Mouse (Mus musculus): ENCODE data around the gene Prrc2a. TPM values are rescaled to one million over a fixed set of nuclear protein-coding genes. Genes with fewer than 3 reads are reported as not detected.

Prrc2a gene
- polyA plus RNA-seq, 2 experiments: 33.4 to 61.4 TPM

DNA sequence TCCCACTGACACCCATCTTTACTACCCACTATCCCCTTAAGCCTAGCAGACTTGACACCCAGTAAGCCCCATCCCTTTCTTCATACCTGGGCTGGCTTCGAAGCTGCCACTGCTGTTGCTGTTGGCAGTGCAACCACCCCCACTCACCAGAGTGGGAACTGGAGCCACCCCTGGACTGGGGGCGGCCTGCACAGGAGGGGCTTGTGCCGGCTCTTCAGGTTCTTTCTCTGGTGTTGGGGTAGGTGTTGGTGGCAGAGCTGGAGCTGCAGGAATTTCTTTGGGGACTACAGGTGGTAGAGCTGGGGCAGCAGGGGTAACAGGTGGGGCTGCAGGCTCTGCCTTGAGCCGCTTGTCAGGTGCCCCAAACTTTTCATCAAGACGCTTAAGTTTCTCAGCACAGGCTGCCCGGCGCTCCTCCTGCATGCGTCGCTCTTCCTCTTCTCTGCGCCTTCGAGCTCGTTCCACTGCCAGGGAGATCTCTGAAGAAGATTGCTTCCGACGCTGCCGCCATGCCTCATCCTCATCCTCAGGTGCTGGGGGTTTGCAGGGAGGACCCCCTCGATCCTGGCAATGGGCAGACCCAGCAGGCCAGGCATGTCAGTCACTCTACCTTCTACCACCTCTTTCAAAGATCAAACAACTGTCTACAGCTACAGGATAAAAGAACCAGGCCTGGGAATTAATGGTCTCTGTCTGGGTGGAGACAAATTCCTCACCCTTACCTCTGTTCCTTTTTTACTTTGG is 5.7 kb downstream of the Prrc2a start:
- 87% methylated on average over 16 of the region's 16 CpGs for WGBS (ENCODE audit: insufficient replicate concordance)

DNA sequence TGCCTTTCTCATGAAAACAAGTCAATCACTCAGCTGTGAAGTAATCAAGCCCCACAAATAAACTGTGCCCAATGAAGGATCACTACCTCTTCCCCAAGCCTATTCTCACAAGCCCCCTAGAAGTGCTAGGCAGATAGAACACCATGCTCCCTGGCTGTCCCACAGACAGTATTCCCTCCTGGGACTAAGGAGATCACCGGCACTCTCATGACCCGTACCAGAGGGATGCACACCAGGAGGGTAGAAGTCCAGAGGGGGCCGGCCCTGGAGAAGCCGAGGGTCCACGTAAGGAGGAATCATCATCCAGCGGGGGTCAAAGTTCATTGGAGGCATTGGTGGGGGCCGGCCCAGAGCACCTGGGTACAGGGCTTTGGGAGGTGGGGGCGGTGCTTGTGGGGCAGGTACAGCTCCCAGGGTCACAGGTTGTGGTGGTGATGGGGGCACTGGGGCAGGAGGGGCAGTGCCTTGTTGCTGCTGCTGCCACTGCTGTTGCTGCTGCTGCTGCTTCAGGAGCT is 7.0 kb downstream of the Prrc2a start:
- no peak for TF ChIP-seq CTCF (IDR thresholded peaks at IDR 0.05; ENCODE audit: low read depth)
- TF ChIP-seq EP300 (IDR thresholded peaks at IDR 0.05; ENCODE audit: low read depth): no peak
- no peaks in the 10 kb centered on the region for H3K9me3 ChIP-seq (ENCODE audit: control insufficient read depth, low read length)
- H3K4me1 ChIP-seq (replicated peaks; ENCODE audit: control insufficient read depth in 2 of 2, insufficient read depth in 2 of 2, low read length in 1 of 2): peaks cover 0 to 7% of the 10 kb centered on the region in 2 experiments; a peak in 3 of 4 replicates
- no peak overlapping the region for H3K4me3 ChIP-seq (ENCODE audit: insufficient read depth in 1 of 2, low read depth in 2 of 2, low read length in 2 of 2)
- DNase-seq (ENCODE audit: low read depth in 3 of 3, low spot score in 3 of 3) (no peak), ATAC-seq (ENCODE audit: insufficient read depth) (no peak)
- WGBS (ENCODE audit: insufficient replicate concordance): 91% methylated on average over 8 of the region's 8 CpGs
- peaks cover 96% of the 10 kb centered on the region for H3K36me3 ChIP-seq (replicated peaks; ENCODE audit: control insufficient read depth, insufficient read depth, low read depth)
- no peak overlapping the region for H3K9ac ChIP-seq (replicated peaks)
- H3K4me2 ChIP-seq (ENCODE audit: low read depth): no peak overlapping the region
- H3K27ac ChIP-seq: no peak overlapping the region
- no peaks in the 10 kb centered on the region for H3K27me3 ChIP-seq (ENCODE audit: control insufficient read depth, insufficient read depth, low read length)

More for the DNA sequence above, 5.7 kb downstream of the Prrc2a start:
- Histone ChIP-seq H3K27me3 (ENCODE audit: control insufficient read depth, insufficient read depth, low read length) (no peaks in the 10 kb centered on the region), H3K4me3 (ENCODE audit: insufficient read depth in 1 of 2, low read depth in 2 of 2, low read length in 2 of 2) (no peak overlapping the region), H3K9me3 (ENCODE audit: control insufficient read depth, low read length) (no peaks in the 10 kb centered on the region), H3K36me3 (replicated peaks; ENCODE audit: control insufficient read depth, insufficient read depth, low read depth) (peaks cover 83% of the 10 kb centered on the region), H3K27ac (no peak overlapping the region), H3K4me1 (replicated peaks; ENCODE audit: control insufficient read depth in 2 of 2, insufficient read depth in 2 of 2, low read length in 1 of 2) (peaks cover 0 to 11% of the 10 kb centered on the region in 2 experiments; a peak in 3 of 4 replicates), H3K9ac (replicated peaks) (no peak overlapping the region), H3K4me2 (ENCODE audit: low read depth) (no peak overlapping the region)
- no peak for ATAC-seq (ENCODE audit: insufficient read depth)
- TF ChIP-seq CTCF (IDR thresholded peaks at IDR 0.05; ENCODE audit: low read depth) (no peak), EP300 (IDR thresholded peaks at IDR 0.05; ENCODE audit: low read depth) (no peak)
- no peak for DNase-seq (ENCODE audit: low read depth in 3 of 3, low spot score in 3 of 3)

DNA sequence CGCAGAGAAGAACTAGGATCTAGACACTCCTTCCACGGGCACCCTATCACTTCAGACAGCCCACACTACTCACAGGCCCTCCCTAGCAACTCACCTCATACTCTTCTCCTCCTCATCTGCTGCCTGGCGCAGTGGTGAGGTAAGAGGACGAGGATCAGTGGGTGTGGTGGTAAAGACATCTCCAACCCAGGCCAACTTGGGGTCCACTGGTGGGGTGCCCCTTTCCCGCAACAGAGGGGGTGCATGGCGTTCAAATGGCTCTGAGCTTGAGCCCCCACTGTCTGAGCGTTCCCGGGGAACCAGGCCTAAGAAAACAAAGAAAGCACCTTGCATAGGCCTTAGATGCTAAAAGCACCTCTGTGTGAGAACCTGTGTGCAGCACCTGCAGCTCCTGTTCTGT is 7.4 kb downstream of the Prrc2a start:
- Histone ChIP-seq H3K36me3 (replicated peaks; ENCODE audit: control insufficient read depth, insufficient read depth, low read depth) (peaks cover 99% of the 10 kb centered on the region), H3K27ac (no peak overlapping the region), H3K4me3 (ENCODE audit: insufficient read depth in 1 of 2, low read depth in 2 of 2, low read length in 2 of 2) (no peak overlapping the region), H3K9me3 (ENCODE audit: control insufficient read depth, low read length) (no peaks in the 10 kb centered on the region), H3K9ac (replicated peaks) (no peak overlapping the region), H3K27me3 (ENCODE audit: control insufficient read depth, insufficient read depth, low read length) (no peaks in the 10 kb centered on the region), H3K4me1 (replicated peaks; ENCODE audit: control insufficient read depth in 2 of 2, insufficient read depth in 2 of 2, low read length in 1 of 2) (peaks cover 0 to 3% of the 10 kb centered on the region in 2 experiments; a peak in 1 of 4 replicates), H3K4me2 (ENCODE audit: low read depth) (no peak overlapping the region)
- TF ChIP-seq CTCF (IDR thresholded peaks at IDR 0.05; ENCODE audit: low read depth): no peak
- TF ChIP-seq EP300 (IDR thresholded peaks at IDR 0.05; ENCODE audit: low read depth): no peak
- DNase-seq (ENCODE audit: low read depth in 3 of 3, low spot score in 3 of 3): no peak
- WGBS (ENCODE audit: insufficient replicate concordance): 87% methylated on average over 8 of the region's 8 CpGs
- ATAC-seq (ENCODE audit: insufficient read depth): no peak

DNA sequence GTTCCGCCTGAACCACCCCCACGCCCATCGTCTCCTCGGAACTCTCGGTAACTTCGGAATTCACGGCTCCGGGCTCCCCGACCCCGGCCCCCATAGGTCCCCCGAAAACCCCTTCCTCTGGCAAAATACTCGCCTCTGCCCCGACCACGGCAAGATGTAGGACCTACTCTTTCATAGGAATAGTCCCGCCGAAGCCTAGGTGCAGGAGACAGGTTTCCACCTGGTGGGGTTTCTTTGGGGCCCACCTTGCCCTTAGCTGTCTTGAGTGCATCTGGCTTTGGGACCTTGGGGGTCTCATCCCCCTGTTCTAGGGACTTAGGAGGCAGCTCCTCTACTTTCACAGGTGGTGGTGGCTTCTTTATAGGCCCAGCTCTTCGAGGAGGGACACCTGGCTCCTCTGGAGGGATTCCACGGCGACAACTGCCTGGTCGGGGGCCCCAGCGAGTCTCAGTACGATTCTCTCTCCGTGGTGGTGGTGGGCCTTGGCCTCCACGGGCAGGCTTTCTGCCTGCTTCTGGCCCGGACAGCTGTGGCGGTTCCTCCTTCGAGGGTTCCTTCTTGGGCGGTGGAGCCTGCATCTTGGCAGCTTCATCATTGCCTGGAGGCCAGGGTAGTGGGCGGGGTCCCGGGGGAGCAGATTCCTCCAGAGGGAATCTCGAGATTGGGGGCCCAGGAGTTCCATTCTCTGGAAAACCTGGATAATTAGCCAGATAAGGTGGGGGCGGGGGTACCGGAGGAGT is 8.1 kb downstream of the Prrc2a start:
- 87% methylated on average over 33 of the region's 33 CpGs for WGBS (ENCODE audit: insufficient replicate concordance)
- Histone ChIP-seq H3K4me1 (replicated peaks; ENCODE audit: control insufficient read depth in 2 of 2, insufficient read depth in 2 of 2, low read length in 1 of 2) (no peaks in the 10 kb centered on the region), H3K4me3 (ENCODE audit: insufficient read depth in 1 of 2, low read depth in 2 of 2, low read length in 2 of 2) (no peak overlapping the region), H3K4me2 (ENCODE audit: low read depth) (no peak overlapping the region), H3K9me3 (ENCODE audit: control insufficient read depth, low read length) (no peaks in the 10 kb centered on the region), H3K36me3 (replicated peaks; ENCODE audit: control insufficient read depth, insufficient read depth, low read depth) (peaks cover 99% of the 10 kb centered on the region), H3K27ac (no peak overlapping the region), H3K9ac (replicated peaks) (no peak overlapping the region), H3K27me3 (ENCODE audit: control insufficient read depth, insufficient read depth, low read length) (no peaks in the 10 kb centered on the region)
- ATAC-seq (ENCODE audit: insufficient read depth): no peak
- no peak for DNase-seq (ENCODE audit: low read depth in 3 of 3, low spot score in 3 of 3)
- no peak for TF ChIP-seq CTCF (IDR thresholded peaks at IDR 0.05; ENCODE audit: low read depth)
- TF ChIP-seq EP300 (IDR thresholded peaks at IDR 0.05; ENCODE audit: low read depth): no peak

DNA sequence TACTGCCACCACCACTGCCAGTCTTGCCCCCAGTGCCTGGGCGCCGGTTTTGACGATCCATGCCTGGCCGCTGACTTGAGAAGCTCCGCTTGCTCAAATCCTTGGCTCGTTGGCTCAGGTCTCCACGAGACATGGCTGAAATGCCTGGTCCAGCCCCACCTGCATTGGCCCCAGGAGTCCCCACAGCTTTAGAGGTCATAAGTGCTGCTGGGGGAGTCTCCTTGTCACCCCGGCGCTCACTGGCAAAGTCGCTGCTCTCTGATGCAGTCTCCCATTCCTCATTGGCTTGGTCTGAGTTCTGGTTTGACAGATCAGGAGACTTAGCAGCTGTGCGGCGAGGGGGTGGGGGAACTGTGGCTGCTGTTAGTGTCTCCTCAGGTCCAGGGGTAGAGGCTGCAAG is 9.2 kb downstream of the Prrc2a start:
- WGBS (ENCODE audit: insufficient replicate concordance): 89% methylated on average over 12 of the region's 12 CpGs
- no peak for TF ChIP-seq CTCF (IDR thresholded peaks at IDR 0.05; ENCODE audit: low read depth)
- ATAC-seq (ENCODE audit: insufficient read depth): no peak

More for the DNA sequence above, 9.2 kb downstream of the Prrc2a start:
- Histone ChIP-seq H3K4me1 (replicated peaks; ENCODE audit: control insufficient read depth in 2 of 2, insufficient read depth in 2 of 2, low read length in 1 of 2) (no peaks in the 10 kb centered on the region), H3K36me3 (replicated peaks; ENCODE audit: control insufficient read depth, insufficient read depth, low read depth) (peaks cover 97% of the 10 kb centered on the region), H3K27ac (no peak overlapping the region), H3K4me2 (ENCODE audit: low read depth) (no peak overlapping the region), H3K9ac (replicated peaks) (no peak overlapping the region), H3K4me3 (ENCODE audit: insufficient read depth in 1 of 2, low read depth in 2 of 2, low read length in 2 of 2) (no peak overlapping the region), H3K27me3 (ENCODE audit: control insufficient read depth, insufficient read depth, low read length) (no peaks in the 10 kb centered on the region), H3K9me3 (ENCODE audit: control insufficient read depth, low read length) (no peaks in the 10 kb centered on the region)
- DNase-seq (ENCODE audit: low read depth in 3 of 3, low spot score in 3 of 3): no peak

All from liver, embryonic 14.5 days (tissue).